Mouse (Mus musculus): Measurements from ENCODE around the gene H2-T3.
"Not testable (repeated sequence)": the region's sequence is repeated elsewhere in the genome, so short reads cannot be mapped to it uniquely, and the experiment has no call there.

GRCm38 (mm10) chr17:36136299-36136848 lies 53.7 kb downstream of the H2-T3 start:
- TF ChIP-seq CTCF (IDR thresholded peaks at IDR 0.05; ENCODE audit: low read depth, low read length); GATA1 (IDR thresholded peaks at IDR 0.05; ENCODE audit: borderline replicate concordance, low read length); TAL1 (conservative IDR thresholded peaks at IDR 0.05; ENCODE audit: low read depth, low read length); POLR2AphosphoS5 (IDR thresholded peaks at IDR 0.05; ENCODE audit: insufficient replicate concordance, low read depth, low read length); GATA2 (IDR thresholded peaks at IDR 0.05; ENCODE audit: borderline replicate concordance, low read depth, low read length): not testable (repeated sequence)
